Mouse (Mus musculus) 3T3-L1 (cell line): ENCODE results near the gene Adgrf1.
A peak's percentile ranks its signal among the peaks of the same experiment; 100 is the strongest.
"Not testable (repeated sequence)": the region's sequence is repeated elsewhere in the genome, so short reads cannot be mapped to it uniquely, and the experiment has no call there.

ENCODE experiments used
- DNase-seq: peaks from one replicate; pipeline ENCODE4 v3.0.0-alpha.2; 2015; ENCODE audit warnings: low read depth, low spot score

Adgrf1 gene

DNA sequence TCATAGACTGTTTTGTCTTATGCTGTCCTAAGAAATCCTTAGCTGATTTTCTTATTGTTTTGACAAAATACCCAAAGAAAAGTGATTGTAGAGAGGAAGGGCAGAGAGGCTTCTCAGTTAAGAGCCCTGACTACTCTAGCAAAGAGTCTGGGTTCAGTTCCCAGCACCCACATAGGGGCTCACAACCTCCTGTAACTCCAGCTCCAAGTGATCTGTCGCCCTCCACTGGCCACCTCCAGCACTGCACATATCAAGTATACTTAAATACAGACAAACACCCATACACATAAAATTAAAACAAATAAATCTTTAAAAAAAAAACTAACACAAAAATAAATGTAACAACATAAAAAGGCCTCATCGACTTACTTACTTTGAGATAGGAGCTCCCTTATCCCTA is 3.5 kb upstream of the Adgrf1 start:
- DNase-seq, result no peak

DNA sequence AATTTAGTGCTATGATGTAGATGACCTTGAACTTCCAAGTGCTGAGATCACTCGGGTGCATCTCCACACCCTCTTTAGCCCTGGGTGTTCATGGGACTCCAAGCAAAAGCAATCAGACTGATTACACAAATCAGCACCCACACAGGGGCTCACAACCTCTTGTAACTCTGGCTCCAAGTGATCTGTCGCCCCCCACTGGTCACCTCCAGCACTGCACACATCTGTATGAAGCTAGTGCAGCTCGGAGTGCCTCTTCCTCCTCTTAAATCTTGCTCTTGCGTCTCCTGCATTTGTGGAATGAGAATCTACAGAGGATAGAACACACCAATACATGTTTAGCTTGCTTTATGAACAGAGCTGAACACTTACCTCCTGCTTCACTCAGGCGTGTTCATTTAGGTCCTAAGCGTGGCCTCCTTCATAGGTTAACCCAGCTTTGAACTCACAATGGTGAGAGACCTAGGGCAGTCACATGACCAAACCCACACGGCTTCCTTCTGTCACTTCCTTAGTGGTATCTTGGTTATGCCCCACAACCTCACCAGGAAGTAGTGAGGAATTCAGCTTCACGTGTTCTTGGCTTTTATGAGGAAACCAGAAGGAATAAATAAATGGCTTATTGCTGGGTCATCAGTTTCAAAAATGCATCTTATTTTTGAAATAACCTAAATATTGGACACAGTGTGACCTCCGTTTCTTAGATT is 2.9 kb upstream of the Adgrf1 start:
- DNase-seq, result no peak

DNA sequence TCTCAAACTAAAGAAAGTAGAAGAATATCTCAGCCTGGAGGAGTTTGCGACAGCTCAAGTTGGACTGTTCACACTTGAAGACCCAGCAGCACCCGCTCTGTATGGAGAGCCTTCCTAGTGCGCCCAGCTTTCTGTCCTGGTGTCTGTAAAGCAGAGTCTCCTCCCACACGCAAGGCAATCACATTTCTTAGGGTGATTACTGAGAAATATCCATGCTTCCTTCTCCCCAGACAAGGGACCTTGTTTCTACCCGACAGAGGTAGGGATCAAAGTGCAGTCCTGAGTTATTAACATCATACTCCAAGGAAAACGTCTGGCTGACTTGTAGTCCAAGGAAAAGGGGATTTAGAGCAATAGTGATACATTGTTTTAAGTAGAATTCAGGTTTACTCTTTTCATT is 6.1 kb downstream of the Adgrf1 start:
- no peak for DNase-seq

DNA sequence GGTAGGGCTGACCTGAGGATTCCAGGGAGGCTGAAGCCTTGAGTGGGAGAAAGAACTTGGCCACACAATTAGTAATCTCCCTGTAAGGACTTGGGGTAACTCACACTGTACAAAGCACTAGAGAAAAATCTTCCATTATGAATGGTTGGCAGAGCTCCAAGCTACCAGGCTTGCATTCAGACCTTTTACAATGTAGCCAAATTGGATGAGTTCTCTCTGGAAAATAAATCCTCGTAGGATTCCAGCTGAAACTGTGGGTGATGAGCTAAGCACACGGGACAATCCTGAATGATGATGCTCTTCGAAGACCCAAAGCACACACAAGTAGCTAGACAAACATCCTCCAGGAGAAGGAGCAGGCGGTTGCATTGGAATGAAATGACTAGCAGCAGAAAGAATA is 7.1 kb downstream of the Adgrf1 start:
- DNase-seq, result peak; percentile 36

DNA sequence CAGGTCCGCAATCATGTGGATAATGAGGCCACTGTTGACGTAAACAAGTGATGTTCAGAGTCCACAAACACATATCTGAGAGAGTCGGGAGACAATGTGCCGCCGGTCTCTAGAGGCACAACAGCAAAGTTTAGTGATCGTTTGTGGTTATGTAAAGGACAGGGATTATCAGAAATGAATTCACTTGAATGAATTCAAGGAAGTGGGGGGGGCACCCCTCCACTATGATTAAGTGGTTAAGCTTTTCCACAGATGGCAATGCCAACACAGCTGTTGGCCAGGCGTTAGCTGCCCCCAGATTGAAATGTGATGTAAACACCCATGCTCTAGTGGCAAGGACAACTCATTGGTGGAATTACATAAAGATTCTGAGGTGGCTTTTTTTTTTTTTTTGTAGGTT is 9.5 kb downstream of the Adgrf1 start:
- DNase-seq, result no peak

DNA sequence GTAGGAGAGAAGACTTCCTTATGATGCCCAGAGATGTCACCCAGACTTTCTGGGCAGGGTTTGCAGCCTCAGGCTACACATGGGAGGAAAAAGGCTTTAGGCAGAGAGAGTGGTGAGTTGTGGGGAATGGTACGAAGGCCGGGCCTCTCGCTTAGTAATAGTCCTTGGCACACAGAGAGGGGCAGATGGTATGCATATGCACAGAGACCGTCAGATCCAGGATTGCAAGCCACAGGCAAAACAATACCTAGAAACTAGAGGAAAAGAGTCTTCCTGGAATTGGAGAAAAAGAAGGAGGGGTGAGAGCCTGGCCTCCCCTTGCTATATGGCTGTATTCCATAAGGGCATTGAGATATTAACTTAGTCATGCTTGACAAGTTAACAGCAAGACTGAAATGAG is 12.2 kb downstream of the Adgrf1 start:
- DNase-seq, result peak; percentile 42

DNA sequence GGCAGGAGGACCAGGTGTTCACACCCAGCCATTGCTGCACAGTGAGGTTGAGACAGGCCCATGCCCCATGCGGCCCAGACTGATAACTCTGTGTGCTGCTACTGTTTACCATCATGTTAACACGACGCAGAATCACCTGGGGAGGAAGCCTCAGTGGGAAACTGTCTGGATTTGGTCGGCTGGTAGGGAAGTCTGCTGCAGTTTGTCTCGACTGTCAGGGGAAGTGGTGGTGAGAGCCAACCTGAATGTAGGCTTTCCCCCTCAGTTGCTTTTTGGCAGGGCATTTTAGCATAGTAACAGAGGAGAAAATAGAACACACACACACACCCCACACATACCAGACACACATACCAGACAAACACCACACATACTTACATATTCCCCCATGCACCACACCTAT is 12.7 kb downstream of the Adgrf1 start:
- DNase-seq, result no peak

DNA sequence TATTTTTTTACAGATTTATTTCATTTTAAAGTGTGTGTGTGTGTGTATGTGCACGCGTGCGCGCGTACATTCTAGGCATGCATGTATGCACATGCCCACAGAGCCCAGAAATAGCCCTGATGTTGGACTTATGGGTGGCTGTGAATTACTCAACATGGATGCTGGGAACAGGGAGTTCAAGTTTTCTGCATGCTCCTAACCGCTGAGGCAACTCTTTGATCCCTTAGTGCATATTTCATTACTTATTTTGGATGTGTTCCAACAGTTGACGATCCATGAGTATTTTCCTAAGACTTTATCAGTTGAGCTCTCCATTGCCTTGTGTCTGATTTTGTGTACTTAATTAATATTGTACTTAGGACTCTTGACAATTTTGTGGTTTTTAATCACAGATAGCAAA is 29.4 kb downstream of the Adgrf1 start:
- no peak for DNase-seq

DNA sequence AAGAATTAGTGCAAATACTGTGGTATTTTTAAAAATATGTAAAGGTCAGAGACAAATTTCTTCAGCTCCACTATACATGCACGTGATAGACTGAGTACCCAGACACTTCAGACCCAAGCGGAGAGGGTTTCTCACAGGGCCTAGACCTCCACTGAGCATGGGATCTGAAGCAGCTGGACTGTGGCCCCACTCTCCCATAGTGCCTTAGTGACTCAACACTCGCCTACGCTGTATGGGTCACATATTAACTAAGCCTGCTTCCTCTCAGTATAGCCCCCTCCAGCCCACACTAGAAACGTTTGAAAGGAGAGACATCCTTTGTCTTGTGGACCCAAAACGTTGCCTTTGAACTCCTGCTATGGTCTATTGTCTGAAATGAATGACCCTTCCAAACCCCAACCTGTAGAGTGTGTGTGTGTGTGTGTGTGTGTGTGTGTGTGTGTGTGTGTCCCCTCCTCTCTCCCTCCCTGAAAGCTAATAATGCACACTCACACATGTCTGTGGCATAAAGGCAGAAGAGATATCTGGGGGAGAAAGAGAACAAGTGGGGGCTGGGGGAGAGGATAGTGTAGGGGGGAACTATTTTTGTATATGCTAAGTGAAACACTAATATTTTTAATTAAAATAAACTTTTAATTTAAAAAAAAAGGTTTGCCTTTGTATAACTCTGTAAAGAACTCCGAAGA is 56.0 kb downstream of the Adgrf1 start:
- DNase-seq, result no peak

DNA sequence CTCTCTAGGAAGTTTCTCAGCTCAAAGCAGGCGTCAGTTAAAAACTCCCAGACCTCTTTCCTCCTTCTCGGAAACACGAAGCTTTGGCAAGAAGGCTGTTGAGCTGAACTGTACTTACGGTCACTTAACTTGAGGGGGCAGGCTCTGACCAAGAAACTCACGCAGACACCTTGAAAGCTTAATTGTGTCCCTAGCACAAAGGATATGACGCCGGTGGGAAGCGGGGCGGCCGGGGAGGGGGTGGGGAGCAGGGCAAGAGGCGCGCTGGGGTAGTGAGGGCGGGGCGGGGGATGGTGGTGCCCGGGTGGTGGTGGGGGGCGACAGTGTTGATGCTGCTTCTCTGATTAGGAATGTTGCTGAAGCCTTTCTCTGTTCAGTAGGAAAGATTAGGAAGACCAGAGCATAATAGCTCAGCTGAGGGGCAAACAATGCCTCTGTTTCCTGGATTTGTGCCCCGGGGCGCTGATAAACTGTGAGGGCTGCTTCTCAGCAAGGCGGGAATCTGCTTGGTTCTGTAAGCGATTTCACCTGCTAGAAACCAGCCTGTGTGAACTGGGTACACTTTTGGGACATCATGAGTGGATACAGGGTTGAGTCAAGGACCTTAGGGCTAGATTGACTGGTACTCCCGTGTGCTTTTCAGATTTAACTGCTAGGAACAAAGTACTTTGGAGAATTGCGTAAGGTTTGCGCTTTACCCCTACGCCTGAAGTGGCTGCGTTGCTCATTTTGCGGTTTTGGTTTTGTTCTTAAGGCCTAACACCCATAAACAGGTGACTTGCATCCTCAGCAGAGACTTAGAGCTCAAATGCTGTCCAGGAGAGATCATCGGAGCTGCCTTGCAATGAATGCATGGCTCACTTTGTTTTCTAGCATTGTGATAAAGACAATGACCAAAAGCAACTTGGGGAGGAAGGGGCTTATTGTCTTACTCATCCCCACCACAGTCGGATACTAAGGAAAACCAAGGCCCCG is 56.9 kb downstream of the Adgrf1 start:
- DNase-seq, result peak; percentile 74

DNA sequence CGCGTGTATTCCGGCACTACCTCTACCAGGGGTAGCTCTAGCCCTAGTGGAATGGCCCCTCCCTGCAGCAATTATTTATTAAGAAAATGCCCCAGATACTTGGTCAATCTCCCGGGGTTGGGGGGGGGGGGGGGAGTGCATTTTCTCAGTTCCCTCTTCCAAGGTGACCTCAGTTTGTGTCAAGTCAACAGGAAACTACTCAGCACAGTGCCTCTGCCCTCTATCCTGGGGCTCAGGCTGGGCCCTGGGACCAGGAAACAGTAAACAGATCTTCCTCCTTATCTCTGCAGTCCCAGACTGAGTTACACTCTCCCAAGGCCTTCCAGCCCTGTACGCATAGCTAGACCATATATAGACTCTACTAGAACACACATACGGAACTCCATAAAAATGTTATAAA is 57.7 kb downstream of the Adgrf1 start:
- DNase-seq, result no peak

DNA sequence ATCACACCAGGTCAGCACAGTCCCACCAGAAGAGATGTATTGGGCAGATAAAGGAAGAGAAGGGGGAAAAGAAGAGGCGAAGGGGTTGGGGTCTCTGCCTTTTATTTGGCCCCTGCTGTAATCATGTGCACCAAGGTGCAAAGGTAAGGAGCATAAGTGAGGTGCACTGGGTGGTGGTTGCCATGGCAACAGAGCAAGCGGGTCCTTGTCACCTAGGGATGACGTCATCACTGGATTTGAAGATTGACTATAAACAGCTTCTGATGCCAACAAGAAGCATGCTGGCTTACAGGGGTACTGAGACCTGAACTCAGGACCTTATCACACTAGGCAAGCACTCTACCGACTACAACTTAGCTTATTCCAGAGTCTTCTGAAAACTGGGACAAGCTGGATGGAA is 59.1 kb downstream of the Adgrf1 start:
- DNase-seq, result no peak

DNA sequence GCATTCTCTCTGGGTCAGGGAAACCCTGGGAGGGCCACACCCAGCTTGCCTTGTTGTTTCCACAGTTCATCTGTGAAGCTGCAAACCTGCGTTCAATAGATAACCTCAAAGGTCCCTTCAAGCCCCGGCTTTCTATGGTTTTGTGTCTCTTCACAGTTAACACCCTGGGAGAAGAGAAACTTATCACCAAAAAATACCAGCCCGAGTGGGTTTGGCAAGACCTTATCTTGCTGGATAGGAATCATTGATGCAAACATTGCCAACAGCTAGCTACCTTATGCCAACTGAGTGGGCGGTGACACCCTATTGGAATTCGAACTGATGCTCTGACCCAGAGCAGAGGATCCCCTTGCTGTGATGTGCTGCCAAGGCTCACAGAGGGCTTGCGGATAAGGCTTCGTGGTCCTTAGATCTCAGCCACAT is 59.6 kb downstream of the Adgrf1 start:
- peak; percentile 11 for DNase-seq

DNA sequence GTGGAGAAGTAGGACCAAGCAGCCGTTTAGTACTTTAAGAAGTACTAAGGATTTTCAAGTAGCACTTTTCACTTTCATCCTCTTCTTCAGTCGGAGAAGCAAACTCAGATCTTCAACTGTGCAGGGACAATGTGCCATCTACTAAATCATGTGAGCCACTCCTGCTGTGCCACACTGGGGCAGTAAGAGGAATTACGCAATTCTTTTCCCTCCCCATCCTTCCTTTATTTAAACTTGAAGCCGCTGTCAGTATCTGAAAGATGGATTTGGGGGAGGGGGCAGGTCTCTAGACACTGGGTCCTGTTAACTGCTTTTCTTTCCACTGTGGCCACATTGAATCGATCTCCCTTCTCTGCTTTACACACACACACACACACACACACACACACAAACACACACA is 62.6 kb downstream of the Adgrf1 start:
- no peak for DNase-seq

DNA sequence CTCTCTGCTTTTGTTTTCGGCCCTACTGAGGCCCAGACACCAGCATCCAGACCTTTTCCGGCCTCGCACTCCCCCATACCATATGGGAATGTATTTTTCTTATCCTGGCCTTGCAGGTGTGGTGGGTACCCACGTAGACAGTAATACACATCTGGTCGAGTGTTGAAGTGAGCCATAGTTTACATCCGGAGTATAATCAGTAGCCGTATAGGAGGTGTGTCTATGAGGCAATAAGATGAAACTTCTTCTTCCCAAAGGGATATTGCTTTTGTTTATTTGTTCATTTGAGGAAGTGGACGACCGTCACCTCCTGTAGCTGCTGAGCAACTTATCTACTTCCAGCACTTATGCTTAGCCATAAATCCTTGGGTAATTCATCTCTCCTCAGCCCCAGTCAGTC is 63.9 kb downstream of the Adgrf1 start:
- no peak for DNase-seq

DNA sequence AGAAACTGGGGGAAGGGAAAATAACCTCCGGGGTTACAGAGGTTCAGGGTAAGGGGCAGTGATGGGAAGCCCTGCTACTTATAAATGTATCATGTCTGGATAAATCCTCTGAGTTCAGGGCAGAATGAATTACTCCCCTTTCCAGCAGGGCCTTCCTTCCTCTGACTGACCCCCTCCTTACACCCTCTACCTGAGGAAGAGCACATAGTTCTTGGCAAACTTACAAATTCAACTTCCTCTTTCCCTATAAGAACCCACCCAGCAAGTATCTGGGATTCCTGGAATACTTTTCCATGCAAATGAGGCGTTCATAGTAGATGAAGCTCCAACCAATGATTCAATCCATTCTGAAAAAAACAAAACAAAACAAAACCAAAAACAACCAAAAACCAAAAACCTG is 67.5 kb downstream of the Adgrf1 start:
- no peak for DNase-seq

DNA sequence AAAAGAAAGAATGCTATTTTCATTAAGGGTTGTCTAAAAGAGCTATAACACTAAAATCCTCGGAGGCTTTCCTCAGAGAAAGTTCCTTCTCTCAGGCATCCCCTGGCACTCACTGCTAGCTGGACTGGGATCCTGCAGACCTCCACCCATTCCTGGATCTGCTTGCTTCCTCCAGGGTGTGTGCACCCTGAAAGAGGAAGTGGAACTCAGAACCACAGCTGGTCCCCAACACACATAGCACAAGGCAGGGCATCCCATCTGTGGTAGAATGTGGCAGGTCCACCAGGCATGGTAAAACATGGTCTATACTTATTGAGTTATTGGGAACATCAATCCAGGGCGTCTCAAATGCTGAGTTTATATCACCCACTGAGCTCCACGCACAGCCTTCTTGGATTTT is 68.2 kb downstream of the Adgrf1 start:
- DNase-seq, result no peak

DNA sequence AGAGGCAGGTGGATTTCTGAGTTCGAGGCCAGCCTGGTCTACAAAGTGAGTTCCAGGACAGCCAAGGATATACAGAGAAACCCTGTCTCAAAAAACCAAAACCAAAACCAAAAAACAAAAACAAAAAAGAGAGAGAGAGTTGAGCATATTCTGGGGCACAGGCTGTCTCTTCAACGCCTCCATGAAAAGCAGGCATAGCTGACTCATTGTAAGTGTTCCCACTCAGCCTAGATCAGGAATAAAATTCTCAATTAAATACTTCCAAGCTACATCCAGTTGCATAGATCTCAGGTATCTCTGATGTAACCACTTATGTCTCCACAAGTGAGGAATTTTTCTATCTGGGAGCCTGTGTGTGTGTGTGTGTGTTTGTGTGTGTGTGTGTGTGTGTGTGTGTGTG is 76.4 kb downstream of the Adgrf1 start:
- not testable (repeated sequence) for DNase-seq

DNA sequence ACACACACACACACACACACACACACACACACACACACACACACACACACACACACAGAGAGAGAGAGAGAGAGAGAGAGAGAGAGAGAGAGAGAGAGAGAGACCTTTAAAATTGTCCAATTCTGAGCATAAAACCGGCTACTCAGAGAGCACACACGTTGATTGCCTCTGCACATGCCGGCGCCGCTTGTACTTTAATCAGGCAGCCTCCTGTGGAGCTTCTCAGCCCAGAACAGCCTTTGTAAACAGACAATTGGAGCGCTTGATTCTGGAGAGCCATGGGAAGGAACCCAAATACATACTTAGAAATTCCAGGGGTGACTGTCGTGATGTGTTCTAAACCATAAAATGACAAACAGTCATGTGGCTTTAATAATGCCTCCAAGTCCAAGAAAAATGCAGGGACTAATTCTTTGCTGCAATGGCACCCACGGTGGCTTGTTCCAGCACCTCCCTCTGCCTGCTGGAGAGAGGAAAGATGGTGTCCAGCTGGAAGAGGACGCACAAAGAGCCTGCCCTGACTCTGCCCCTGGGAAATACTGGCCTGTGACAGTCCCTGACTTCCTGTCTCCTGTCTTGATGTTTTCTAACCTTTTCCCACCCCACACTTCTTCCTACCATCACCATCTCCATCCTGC is 87.9 kb downstream of the Adgrf1 start:
- DNase-seq, result no peak

DNA sequence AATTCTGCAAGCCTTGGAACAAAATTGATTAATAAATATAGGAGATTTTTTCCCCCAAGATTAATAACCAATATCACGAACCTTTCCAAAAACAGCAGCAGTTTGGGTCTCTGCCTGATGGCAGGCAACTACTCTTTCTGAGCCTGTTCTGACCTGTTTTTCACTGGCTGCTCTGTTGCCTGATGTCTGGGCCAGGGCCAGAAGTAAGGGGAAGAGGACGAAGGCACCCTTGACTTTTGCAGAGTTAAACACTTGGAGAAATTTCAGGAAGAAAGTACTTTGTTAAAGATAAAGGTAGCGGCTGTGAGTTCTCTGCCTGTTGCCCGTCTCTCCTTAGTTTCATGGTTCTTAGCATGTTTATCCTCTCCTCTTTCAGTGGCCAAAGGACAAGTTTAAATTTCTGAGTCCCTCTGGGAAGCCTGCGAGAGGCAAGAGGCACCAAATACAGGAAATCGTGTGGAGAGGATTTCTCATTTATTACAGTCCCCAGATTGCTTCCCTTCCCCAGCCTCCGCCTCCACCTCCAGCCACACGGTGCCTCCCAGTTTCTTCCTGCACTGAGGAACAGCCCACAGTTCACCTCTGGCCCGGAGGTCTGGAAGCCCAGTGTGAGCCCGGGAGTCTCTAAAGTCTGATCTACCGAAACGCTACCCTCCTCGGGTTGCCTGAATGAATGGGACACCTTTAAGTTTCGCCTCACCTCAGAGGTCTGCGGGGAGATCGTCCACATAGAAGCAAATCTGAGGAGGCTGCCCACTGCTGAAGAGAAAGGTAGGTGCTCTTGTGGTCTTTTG is 89.9 kb downstream of the Adgrf1 start, which contains the start of gene Adgrf5:
Gene Adgrf5, plus strand, starts transcription at position 626 of the 794 bp plus-strand sequence.
- no peak for DNase-seq

DNA sequence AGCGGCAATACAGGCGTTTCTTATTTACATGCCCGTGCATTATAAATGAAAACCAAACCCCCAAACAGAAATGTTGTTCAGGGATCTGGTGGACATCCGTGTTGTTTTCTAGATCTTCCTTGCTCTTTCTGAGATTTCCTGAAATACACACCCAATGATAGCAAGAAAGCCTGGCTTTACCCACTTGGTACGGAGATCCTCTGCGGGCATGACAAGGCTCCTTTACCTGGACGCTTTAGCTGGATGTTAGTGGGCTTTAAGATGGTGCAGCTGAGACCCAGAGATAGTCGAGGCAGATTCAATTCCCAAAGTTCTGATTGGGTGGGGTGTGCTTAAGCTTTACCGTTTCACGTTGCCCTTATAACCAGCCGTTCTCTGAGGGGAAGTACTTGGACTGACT is 90.9 kb downstream of the Adgrf1 start:
- DNase-seq, result no peak
